Mouse (Mus musculus): ENCODE measurements around the gene Sympk.

The Sympk gene

DNA sequence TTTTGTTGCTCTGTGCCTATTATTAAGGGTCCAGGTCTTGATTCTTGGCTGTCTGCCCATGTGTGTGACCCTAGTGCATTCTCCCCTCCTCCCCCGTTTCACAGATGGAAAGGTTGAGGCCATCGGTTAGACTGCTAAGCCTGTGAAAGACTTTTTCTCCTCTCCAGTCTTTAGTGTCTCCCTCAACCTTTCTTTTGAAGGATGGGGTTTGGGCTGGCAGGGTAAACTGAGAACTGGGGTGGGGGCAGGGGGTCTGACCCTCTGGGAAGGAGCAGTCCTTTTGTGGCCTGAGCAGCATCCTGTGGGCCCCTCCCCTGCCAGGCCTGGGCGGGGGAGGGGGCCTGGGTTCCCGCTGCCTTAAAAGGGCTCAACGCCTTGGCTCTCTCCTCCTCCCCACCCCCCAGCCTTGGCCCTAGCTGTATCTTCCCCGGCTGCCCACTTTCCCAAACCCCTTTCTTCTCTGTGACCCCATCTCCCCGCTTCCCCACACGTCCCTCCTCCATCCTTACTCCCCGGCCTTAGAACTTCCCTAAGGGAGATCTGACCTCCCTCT lies 60.8 kb downstream of the Sympk start:
- DNase-seq = no peak

DNA sequence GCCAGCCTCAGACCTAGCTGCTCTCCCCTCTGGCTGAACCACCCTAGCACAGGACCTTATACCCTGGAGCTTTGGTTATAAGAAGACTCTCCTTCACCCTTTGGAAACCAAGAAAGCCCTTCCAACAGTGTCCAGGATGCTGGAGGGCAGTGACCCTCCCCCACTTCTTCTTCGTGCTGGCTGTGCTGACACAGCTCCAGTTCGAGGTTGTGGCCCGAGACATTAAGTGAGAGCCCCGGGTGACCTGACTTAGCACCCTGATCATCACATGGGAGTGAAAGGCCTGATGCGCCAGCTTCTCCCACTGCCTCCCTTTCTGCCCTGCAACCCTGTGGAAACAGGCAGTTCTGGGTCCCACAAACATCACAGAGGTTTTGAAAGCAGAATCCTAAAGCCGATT lies 61.3 kb downstream of the Sympk start:
- DNase-seq = no peak

DNA sequence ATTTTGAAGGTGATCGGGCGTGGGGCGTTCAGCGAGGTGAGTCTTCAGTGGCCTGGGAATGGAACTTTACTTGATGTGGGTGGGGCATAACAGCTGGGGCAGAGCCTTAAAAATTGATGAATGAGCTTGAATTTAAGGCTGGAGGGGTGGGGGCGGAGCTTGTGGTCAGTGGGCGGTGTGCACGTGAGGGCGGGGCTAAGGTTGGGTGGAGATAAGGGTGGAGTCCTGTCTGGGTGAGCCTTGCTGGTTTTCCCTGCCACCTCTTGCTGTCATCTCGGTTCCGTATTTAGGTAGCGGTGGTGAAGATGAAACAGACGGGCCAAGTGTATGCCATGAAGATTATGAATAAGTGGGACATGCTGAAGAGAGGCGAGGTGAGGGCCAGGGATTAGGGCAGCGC lies 61.9 kb downstream of the Sympk start:
- peak; percentile 56 for DNase-seq

DNA sequence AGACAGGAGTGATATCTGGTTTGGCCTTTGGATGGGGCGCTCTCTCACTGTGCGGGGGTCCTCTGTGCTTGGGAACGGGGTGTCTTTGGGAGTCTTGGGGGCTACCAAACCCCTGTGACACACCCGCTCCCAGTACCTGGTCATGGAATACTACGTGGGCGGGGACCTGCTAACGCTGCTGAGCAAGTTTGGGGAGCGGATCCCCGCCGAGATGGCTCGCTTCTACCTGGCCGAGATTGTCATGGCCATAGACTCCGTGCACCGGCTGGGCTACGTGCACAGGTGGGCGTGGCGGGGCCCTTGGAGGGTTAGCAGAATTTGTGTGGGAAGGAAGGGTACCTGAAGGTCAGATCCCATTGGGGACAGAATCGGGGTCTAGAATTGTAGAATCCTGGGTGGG lies 62.6 kb downstream of the Sympk start:
- DNase-seq = no peak

DNA sequence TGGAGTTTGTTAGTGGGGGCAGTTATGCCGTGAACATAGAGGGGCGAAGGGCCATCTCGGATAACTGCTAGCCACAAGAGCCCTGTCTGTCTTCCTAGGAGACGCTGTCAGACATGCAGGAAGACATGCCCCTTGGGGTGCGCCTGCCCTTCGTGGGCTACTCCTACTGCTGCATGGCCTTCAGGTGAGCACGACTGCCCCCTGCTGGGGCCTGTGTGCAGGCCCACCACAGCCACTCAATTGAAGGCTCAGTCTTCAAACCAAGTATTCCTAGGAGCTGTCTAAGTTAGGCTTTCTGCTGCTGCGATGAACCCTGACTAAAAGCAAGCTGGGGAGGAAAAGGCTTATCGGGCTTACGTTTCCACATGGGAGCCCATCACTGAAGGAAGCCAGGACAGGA lies 64.6 kb downstream of the Sympk start:
- peak; percentile 72 for DNase-seq

DNA sequence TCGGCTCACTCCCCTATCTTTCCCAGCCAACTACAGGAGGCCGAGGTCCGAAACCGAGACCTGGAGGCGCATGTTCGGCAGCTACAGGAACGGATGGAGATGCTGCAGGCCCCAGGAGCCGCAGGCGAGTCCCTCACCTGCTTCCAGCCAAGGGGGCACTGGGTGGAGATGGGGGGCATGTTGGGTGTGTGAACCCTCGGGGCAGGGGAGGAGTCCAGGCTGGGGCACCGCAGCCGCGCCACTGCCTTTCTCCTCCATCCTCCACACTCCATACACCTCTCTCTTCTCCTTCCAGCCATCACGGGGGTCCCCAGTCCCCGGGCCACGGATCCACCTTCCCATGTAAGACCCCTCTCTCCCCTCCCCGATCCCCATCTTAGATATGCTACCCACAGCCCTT lies 67.7 kb downstream of the Sympk start:
- DNase-seq = no peak

DNA sequence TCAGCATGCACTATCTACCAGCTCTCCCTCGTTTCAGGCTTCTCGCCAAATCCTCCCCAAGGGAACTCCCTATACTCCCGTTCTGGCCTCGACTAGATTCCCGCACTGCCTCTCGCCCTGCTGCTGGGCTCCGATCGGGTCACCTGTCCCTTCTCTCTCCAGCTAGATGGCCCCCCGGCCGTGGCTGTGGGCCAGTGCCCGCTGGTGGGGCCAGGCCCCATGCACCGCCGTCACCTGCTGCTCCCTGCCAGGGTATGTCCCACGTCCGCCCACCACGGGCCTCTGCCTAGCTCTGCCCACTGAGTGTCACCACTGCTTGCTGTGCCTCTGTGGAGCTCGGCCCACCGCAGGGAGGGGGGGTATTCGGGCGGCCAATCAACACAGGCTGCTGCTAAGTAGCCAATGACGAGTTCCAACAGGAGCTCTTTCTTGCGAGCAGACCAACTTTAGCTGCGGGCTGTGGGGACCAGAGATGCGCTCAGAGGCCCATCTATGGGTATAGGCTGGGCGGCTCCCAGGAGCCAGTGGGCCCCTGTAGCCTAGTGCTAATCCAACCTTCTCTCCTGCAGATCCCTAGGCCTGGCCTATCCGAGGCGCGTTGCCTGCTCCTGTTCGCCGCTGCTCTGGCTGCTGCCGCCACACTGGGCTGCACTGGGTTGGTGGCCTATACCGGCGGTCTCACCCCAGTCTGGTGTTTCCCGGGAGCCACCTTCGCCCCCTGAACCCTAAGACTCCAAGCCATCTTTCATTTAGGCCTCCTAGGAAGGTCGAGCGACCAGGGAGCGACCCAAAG lies 68.4 kb downstream of the Sympk start:
- peak; percentile 67 for DNase-seq

DNA sequence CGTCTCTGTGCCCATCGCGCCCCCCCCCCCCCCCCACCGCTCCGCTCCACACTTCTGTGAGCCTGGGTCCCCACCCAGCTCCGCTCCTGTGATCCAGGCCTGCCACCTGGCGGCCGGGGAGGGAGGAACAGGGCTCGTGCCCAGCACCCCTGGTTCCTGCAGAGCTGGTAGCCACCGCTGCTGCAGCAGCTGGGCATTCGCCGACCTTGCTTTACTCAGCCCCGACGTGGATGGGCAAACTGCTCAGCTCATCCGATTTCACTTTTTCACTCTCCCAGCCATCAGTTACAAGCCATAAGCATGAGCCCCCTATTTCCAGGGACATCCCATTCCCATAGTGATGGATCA lies 69.0 kb downstream of the Sympk start:
- DNase-seq = peak; percentile 92

DNA sequence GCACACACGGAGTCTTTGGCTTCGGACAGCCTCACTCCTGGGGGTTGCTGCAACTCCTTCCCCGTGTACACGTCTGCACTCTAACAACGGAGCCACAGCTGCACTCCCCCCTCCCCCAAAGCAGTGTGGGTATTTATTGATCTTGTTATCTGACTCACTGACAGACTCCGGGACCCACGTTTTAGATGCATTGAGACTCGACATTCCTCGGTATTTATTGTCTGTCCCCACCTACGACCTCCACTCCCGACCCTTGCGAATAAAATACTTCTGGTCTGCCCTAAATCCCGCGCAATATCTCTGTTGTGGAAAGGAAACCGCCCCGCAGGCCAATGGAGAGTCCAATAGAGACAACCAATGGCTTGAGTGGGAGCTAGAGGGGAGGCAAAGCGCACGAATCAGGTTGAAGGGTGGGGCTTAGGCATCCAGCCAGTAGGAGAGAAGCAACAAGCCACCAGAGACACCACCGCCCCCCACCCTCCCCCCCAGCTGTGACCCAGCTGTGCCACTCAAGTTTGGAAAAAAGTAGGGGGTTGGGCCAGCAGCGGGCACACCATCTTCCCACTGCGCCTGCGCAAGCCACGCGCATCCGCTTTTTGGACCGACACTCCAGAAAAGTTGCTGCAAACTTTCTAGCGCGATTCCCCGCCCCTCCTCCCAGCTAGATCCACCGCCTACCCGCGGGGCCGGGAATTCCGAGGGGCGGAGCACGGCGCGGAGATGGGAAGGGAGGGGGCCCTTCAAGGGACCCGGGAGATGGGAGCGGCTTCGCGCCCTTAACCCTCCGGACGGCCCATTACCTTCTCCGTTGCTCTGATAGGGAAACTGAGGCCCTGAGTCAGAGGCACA lies 69.6 kb downstream of the Sympk start:
- peak; percentile 96 for DNase-seq

DNA sequence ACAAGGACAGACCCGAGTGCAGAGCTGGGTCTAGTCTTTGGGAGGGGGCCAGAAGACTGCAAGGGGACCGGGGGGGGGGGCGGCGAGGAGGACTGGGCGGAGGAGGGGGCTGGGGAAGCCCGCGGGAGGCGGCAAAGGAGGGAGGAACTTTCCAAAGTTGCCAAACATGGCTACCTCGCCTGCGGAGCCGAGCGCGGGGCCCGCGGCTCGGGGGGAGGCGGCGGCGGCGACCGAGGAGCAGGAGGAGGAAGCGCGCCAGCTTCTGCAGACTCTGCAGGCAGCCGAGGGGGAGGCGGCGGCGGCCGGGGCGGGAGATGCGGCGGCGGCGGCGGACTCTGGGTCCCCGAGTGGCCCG lies 70.3 kb downstream of the Sympk start, which contains the start of gene Six5:
TSS of gene Six5 (plus strand) at position 124 of the 355 bp plus-strand sequence.
- no peak for DNase-seq

DNA sequence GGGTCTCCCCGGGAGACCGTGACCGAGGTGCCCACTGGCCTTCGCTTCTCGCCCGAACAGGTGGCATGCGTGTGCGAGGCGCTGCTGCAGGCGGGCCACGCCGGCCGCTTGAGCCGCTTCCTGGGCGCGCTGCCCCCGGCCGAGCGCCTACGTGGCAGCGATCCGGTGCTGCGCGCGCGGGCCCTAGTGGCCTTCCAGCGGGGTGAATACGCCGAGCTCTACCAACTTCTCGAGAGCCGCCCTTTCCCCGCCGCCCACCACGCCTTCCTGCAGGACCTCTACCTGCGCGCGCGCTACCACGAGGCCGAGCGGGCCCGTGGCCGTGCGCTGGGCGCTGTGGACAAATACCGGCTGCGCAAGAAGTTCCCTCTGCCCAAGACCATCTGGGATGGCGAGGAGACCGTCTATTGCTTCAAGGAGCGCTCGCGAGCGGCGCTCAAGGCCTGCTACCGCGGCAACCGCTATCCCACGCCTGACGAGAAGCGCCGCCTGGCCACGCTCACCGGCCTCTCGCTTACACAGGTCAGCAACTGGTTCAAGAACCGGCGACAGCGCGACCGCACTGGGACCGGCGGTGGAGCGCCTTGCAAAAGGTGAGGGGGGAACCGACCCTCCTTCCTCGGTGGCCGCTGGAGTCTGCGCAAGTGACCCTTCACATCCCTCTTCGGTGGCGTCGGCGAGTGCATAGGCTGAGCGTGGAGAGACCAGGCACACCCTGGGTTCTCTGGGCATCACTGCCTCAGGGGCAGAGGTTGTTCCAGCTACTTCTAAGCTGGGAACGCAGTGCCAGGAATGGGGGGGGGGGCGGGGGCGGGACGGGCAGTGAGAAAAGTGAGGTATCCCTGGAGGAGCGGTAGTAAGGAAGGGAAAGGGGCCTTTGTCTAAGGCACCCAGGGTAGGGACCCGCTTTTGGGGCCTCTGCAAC lies 70.9 kb downstream of the Sympk start:
- peak; percentile 70 for DNase-seq

DNA sequence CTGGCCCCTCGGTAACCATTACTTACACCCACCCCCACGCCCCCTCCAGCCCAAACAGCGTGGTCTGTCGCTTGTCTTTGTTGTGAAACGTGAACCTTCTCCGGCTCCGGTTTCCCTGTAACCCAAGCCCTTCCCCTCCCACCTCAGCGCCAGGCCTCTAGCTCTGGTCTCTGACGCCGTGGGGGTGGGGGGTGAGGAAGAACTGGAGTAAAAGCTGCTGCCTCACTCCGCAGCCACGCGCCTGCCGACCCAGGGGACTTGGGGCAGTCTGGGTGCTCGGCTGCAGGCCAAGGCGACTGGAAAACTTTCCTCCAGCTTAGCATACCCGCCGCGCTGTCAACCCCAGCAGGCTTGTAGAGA lies 71.6 kb downstream of the Sympk start:
- DNase-seq = peak; percentile 55

DNA sequence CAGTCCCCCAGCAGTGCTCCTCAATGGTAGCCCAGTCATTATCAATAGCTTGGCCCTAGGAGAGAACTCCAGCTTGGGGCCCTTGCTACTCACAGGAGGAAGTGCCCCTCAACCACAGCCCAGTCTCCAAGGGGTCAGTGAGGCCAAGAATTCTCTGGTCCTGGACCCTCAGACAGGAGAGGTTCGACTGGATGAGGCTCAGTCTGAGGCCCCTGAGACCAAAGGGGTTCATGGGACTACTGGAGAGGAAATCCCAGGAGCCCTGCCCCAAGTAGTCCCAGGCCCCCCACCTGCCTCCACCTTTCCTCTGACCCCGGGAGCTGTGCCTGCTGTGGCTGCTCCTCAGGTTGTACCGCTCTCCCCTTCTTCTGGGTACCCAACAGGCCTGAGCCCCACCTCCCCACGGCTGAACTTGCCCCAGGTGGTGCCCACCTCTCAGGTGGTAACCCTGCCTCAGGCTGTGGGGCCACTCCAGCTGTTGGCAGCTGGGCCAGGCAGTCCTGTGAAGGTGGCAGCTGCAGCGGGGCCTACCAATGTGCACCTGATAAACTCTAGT lies 72.3 kb downstream of the Sympk start:
- DNase-seq = no peak

DNA sequence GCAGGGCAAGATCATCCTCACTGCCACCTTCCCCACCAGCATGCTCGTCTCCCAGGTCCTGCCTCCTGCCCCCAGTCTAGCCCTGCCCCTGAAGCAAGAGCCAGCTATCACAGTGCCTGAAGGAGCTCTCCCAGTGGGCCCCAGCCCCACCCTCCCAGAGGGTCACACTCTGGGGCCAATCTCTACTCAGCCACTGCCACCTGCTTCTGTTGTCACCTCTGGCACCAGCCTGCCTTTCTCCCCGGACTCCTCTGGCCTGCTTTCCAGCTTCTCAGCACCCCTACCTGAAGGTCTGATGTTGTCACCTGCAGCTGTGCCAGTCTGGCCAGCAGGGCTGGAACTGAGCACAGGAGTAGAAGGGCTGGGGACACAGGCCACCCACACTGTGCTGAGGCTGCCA lies 73.0 kb downstream of the Sympk start:
- no peak for DNase-seq

DNA sequence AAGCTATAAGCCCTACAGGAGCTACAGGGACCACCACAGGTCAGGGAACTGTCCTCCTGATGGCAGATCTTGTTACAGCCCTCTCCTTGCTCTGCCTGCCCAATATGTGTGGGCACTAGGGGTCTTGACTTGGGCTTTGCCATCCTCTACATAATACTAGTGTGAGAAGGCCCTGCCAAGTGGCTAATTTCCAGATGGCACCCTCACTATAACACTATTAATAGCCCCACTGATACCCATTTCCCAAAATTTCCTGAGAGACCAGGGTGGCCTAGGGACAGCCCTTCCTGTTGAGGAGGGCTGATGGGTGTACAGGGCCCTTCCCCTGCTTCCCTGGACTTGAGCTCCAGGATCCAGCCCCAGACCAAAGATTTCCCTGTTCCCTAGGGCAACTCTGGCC lies 73.7 kb downstream of the Sympk start:
- no peak for DNase-seq

DNA sequence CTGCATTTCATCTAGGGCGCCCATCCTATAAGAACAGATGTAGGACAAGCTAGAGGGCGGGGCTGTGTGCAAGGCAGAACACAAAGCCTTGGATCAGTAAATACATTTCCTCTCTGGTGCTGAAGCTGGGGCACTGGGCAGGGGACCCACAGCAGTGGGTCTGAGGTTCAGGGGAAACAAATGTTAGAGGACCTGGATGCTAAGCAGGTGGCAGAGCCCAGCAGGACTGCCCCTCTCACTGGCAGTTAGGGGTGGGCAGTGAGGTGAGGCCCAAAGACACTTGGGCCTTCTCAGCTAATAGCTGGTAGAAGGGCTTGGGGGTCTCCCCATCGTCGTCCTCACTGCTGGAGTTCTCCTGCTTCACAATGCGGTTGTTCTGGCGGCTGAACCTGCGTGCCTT lies 74.6 kb downstream of the Sympk start:
- DNase-seq = no peak

DNA sequence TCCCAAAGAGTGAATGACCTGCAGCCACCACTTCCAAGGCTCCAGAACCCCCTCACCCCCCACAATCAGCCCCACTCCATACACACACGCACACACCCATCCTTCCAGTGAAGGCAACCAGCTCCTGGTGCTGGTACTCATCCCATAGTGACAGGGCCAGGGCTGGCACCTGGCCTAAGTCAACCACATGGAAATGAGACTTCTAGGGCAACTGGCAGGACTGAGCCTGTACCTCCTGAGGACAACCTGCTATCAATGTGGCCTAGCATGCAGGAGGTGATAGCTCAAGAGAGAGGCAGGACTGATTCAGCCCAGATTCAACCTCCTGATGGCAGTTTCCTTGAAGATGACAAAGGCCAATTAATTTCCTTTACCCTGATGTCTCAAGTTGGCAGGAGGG lies 76.1 kb downstream of the Sympk start:
- no peak for DNase-seq

DNA sequence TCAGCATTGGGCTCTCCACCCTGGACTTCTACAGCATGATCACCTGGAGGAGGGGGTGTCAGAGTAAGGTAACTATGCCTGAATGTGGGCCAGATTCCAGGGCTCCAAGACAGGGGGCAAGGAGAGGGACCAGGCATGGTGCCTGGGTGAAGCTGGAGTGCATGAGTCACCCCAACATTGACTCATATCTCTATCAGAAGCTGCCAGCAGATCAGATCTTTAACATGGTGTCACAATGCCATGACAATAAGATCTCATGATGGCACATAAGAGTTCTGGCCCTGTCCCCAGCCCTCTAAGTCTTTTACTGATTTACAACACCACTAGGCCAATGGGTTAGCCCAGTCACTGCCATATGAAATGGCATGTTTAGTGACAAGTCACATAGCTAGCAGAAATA lies 79.6 kb downstream of the Sympk start:
- no peak for DNase-seq
